Mouse (Mus musculus): ENCODE measurements around the gene Sh3pxd2a. TPM values are rescaled to one million over a fixed set of nuclear protein-coding genes. Genes with fewer than 3 reads are reported as not detected.

Gene Sh3pxd2a
- total and polyA plus RNA-seq, 3 experiments, result 36.1 to 53.2 (median 52.3) TPM

DNA sequence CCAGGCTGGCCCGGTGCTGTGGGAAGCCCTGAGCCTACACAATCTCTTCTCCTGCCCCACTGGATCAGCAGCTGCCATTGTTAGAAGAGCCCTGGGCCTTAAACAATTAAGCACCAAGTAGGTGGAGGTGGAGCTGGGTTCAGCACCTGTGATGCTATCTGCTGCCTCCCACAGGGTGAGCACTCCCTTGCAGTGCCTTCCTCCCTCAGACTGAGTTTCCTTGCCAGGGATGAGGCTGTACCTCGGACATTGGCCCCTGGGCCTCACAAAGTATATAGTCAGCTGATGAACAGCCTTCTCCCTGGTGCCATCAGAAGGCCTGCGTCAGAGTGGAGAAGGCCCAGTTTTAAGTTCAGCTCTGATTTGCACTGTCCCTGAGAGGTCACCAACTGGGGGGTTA is 106.9 kb downstream of the Sh3pxd2a start:
- TF ChIP-seq CTCF (IDR thresholded peaks at IDR 0.05), result no peak
- TF ChIP-seq POLR2A (IDR thresholded peaks at IDR 0.05; ENCODE audit: insufficient read depth, low read depth, low read length), result no peak
- no peak for TF ChIP-seq EP300 (IDR thresholded peaks at IDR 0.05; ENCODE audit: insufficient read depth, low read depth, low read length)
- Histone ChIP-seq H3K27me3 (ENCODE audit: control insufficient read depth, insufficient read depth, low read length) (no peaks in the 10 kb centered on the region), H3K4me3 (no peak overlapping the region), H3K79me2 (replicated peaks; ENCODE audit: control insufficient read depth, insufficient read depth, low read length) (no peaks in the 10 kb centered on the region), H3K36me3 (ENCODE audit: control insufficient read depth, insufficient read depth, low read length) (no peaks in the 10 kb centered on the region), H3K4me1 (ENCODE audit: control insufficient read depth, insufficient read depth, low read length) (0 out of 2 replicates have a peak, but pooled peaks cover 1% of the 10 kb centered on the region), H3K9ac (ENCODE audit: low read depth, low read length) (no peak overlapping the region), H3K27ac (no peak overlapping the region)
- intact Hi-C loops (cut with DNase I), result loop anchor here (2.0 to 10.0 kb wide), 4 partner anchors 132 to 465 kb away; partner anchors contain the start of gene Sfr1
- DNase-seq, result no peak
- 91% methylated on average over 3 of the region's 3 CpGs for WGBS

DNA sequence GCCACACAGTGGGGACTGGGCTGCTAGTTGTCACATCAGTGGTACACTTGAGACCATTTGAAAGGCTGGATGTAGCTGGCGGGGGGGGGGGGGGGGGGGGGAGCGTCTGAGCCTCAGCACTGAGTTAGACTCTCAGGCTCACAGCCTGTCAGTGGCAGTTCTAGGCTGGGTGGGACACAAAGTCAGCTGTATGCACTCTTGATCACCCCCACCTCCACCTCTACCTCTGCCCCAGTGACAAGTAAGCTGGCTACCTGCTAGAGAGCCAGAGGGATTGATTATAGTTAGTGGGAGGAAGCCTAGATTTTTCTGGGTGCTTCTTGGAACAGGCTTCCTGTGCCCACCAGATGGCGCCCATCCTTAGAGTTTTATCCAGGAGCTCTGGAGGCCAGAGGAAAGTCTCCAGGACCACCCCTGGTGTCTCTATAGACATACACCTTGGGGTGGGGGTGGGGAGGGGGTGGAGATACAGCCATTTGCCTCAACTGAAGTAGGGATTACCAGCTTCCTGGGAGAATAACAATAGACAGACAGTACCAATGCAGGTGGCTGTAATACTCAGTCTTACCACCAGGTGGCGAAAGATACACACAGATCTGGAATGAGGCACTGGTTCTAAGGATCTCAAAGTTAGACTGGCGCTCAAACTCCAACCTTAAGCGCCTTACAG is 107.9 kb downstream of the Sh3pxd2a start:
- no peak overlapping the region for H3K27ac ChIP-seq
- H3K27me3 ChIP-seq (ENCODE audit: control insufficient read depth, insufficient read depth, low read length), result no peaks in the 10 kb centered on the region
- intact Hi-C loops (cut with DNase I), result loop anchor here (1.0 to 10.0 kb wide), 6 partner anchors 108 to 466 kb away; partner anchors contain the start of genes Sfr1 and Sh3pxd2a
- no peak overlapping the region for H3K4me3 ChIP-seq
- no peaks in the 10 kb centered on the region for H3K79me2 ChIP-seq (replicated peaks; ENCODE audit: control insufficient read depth, insufficient read depth, low read length)
- DNase-seq, result peak; percentile 79 to 82
- H3K9ac ChIP-seq (ENCODE audit: low read depth, low read length), result no peak overlapping the region
- 15% methylated on average over 5 of the region's 6 CpGs for WGBS
- H3K36me3 ChIP-seq (ENCODE audit: control insufficient read depth, insufficient read depth, low read length), result no peaks in the 10 kb centered on the region
- 0 out of 2 replicates have a peak, but pooled peaks cover 1% of the 10 kb centered on the region for H3K4me1 ChIP-seq (ENCODE audit: control insufficient read depth, insufficient read depth, low read length)
- TF ChIP-seq EP300 (IDR thresholded peaks at IDR 0.05; ENCODE audit: insufficient read depth, low read depth, low read length), result 0 out of 2 replicates have a peak, but pooled peaks have one; percentile 16
- no peak for TF ChIP-seq POLR2A (IDR thresholded peaks at IDR 0.05; ENCODE audit: insufficient read depth, low read depth, low read length)
- TF ChIP-seq CTCF (IDR thresholded peaks at IDR 0.05), result peak; percentile 98

DNA sequence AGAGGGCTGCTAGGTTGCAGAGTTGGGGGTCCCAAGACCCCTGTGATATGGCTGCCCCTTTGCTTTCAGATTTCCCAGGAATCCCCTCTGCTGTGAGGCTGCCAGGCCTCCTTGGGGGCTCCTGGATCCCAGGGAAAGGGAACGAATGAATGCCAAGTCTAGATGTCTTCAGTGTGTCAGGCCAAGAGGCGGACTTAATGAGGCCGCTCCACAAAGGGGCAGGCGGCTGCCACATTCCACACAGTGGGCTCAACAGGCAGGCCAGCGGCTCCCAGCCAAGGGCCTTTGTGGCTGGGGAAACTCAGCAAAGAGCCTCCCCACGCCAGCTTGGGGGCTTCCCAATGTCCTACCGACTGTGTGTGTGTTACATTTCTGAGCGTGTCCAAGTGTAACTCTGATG is 109.7 kb downstream of the Sh3pxd2a start:
- WGBS, result 95% methylated on average over 8 of the region's 8 CpGs
- no peak for DNase-seq
- Histone ChIP-seq H3K27me3 (ENCODE audit: control insufficient read depth, insufficient read depth, low read length) (no peaks in the 10 kb centered on the region), H3K27ac (no peak overlapping the region), H3K4me1 (ENCODE audit: control insufficient read depth, insufficient read depth, low read length) (0 out of 2 replicates have a peak, but pooled peaks cover 1% of the 10 kb centered on the region), H3K36me3 (ENCODE audit: control insufficient read depth, insufficient read depth, low read length) (no peaks in the 10 kb centered on the region), H3K9ac (ENCODE audit: low read depth, low read length) (no peak overlapping the region), H3K4me3 (no peak overlapping the region), H3K79me2 (replicated peaks; ENCODE audit: control insufficient read depth, insufficient read depth, low read length) (no peaks in the 10 kb centered on the region; the same call in 1 of the 2 replicates)
- intact Hi-C loops (cut with DNase I), result loop anchor here (10.0 kb wide), 2 partner anchors 270 to 380 kb away; partner anchors contain the start of gene Sfr1
- TF ChIP-seq EP300 (IDR thresholded peaks at IDR 0.05; ENCODE audit: insufficient read depth, low read depth, low read length) (no peak), POLR2A (IDR thresholded peaks at IDR 0.05; ENCODE audit: insufficient read depth, low read depth, low read length) (no peak), CTCF (IDR thresholded peaks at IDR 0.05) (no peak)

GRCm38 (mm10) chr19:47349043-47349442 is 115.2 kb downstream of the Sh3pxd2a start:
- peaks cover 10% of the 10 kb centered on the region for H3K4me1 ChIP-seq (ENCODE audit: control insufficient read depth, insufficient read depth, low read length)
- TF ChIP-seq CTCF (IDR thresholded peaks at IDR 0.05), result no peak
- TF ChIP-seq POLR2A (IDR thresholded peaks at IDR 0.05; ENCODE audit: insufficient read depth, low read depth, low read length), result no peak
- DNase-seq, result no peak
- no peaks in the 10 kb centered on the region for H3K36me3 ChIP-seq (ENCODE audit: control insufficient read depth, insufficient read depth, low read length)
- no peak overlapping the region for H3K9ac ChIP-seq (ENCODE audit: low read depth, low read length)
- intact Hi-C loops (cut with DNase I), result no loop called here
- H3K27ac ChIP-seq, result no peak overlapping the region
- no peaks in the 10 kb centered on the region for H3K27me3 ChIP-seq (ENCODE audit: control insufficient read depth, insufficient read depth, low read length)
- no peaks in the 10 kb centered on the region; the same call in 1 of the 2 replicates for H3K79me2 ChIP-seq (replicated peaks; ENCODE audit: control insufficient read depth, insufficient read depth, low read length)
- no peak overlapping the region for H3K4me3 ChIP-seq
- 87% methylated on average over 8 of the region's 8 CpGs for WGBS

- Histone ChIP-seq H3K9ac (ENCODE audit: low read depth, low read length) (no peak overlapping the region), H3K4me1 (ENCODE audit: control insufficient read depth, insufficient read depth, low read length) (peaks cover 10% of the 10 kb centered on the region), H3K27ac (no peak overlapping the region), H3K79me2 (replicated peaks; ENCODE audit: control insufficient read depth, insufficient read depth, low read length) (peaks cover under 1% of the 10 kb centered on the region; the same call in 1 of the 2 replicates), H3K4me3 (no peak overlapping the region), H3K36me3 (ENCODE audit: control insufficient read depth, insufficient read depth, low read length) (no peaks in the 10 kb centered on the region), H3K27me3 (ENCODE audit: control insufficient read depth, insufficient read depth, low read length) (no peaks in the 10 kb centered on the region)
- TF ChIP-seq POLR2A (IDR thresholded peaks at IDR 0.05; ENCODE audit: insufficient read depth, low read depth, low read length) (no peak), EP300 (IDR thresholded peaks at IDR 0.05; ENCODE audit: insufficient read depth, low read depth, low read length) (no peak), CTCF (IDR thresholded peaks at IDR 0.05) (no peak)
- intact Hi-C loops (cut with DNase I), result no loop called here
- DNase-seq, result peak in 1 of 2 experiments; percentile 52
- 63% methylated on average over 14 of the region's 14 CpGs for WGBS
These were observed 115.7 kb downstream of the Sh3pxd2a start for GRCm38 (mm10) chr19:47348395-47349016.

Measured in heart, adult 2 months (tissue).